Mouse (Mus musculus): ENCODE measurements around the gene Arfgap3. TPM values are rescaled to one million over a fixed set of nuclear protein-coding genes. Genes with fewer than 3 reads are reported as not detected.
"Not testable (repeated sequence)": the region's sequence is repeated elsewhere in the genome, so short reads cannot be mapped to it uniquely, and the experiment has no call there.

Arfgap3 gene
- polyA plus RNA-seq, 1 experiment = 21.4 TPM

GRCm38 (mm10) chr15:83375136-83375535, 25.1 kb upstream of the Arfgap3 start:
- H3K27me3 ChIP-seq (replicated peaks; ENCODE audit: control insufficient read depth, insufficient read depth, low read length) = no peaks in the 10 kb centered on the region
- WGBS = 65% methylated on average over 4 of the region's 4 CpGs
- no peaks in the 10 kb centered on the region for H3K4me1 ChIP-seq (ENCODE audit: control insufficient read depth, insufficient read depth, low read length)
- DNase-seq = peak; percentile 69
- no peak overlapping the region for H3K4me3 ChIP-seq (ENCODE audit: insufficient read depth, low read depth, low read length)
- no peak overlapping the region for H3K27ac ChIP-seq (ENCODE audit: insufficient read depth, low read depth, low read length)
- TF ChIP-seq CTCF (conservative IDR thresholded peaks at IDR 0.05; ENCODE audit: insufficient read depth, insufficient read length, low read depth, low read length) (peak; percentile 66), POLR2A (IDR thresholded peaks at IDR 0.05; ENCODE audit: low read depth, low read length) (no peak)
- H3K36me3 ChIP-seq (ENCODE audit: control insufficient read depth, insufficient read depth, low read length) = peaks cover 1% of the 10 kb centered on the region; the same call in 1 of the 2 replicates

DNA sequence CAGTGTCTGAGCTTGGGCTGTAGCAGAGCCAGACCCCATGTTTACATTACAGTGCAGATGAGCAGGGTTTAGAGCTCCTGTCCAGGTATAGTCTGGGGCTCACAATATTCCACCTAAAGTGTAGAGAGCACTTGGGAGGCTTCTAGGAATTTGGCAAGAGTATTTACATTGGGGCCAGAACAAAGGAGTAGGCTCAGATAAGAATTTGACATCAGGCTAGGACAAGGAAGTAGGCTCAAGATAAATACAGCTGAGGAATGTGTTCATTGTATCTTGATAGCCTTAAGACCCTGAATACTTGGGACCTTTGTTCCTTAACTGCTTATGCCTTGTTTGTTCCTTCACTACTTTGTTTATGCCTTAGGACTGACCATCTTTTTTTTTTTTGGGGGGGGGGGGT, 24.0 kb upstream of the Arfgap3 start:
- no peak for DNase-seq
- TF ChIP-seq CTCF (conservative IDR thresholded peaks at IDR 0.05; ENCODE audit: insufficient read depth, insufficient read length, low read depth, low read length) = no peak

DNA sequence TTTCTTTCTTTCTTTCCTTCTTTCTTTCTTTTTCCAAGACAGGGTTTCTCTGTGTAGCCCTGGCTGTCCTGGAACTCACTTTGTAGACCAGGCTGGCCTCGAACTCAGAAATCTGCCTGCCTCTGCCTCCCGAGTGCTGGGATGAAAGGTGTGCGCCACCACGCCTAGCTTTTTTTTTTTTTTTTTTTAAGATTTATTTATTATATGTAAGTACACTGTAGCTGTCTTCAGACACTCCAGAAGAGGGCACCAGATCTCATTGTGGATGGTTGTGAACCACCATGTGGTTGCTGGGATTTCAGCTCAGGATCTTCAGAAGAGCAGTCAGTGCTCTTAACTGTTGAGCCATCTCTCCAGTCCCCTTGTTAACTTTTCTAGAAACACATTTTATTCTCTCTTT, 18.7 kb upstream of the Arfgap3 start:
- not testable (repeated sequence) for H3K36me3 ChIP-seq (ENCODE audit: control insufficient read depth, insufficient read depth, low read length); H3K4me3 ChIP-seq (ENCODE audit: insufficient read depth, low read depth, low read length); H3K27me3 ChIP-seq (replicated peaks; ENCODE audit: control insufficient read depth, insufficient read depth, low read length); H3K4me1 ChIP-seq (ENCODE audit: control insufficient read depth, insufficient read depth, low read length); H3K27ac ChIP-seq (ENCODE audit: insufficient read depth, low read depth, low read length)
- 88% methylated on average over 4 of the region's 4 CpGs for WGBS
- peak; percentile 18 for DNase-seq

More for the DNA sequence above, 24.0 kb upstream of the Arfgap3 start:
- H3K36me3 ChIP-seq (ENCODE audit: control insufficient read depth, insufficient read depth, low read length) = 0 out of 2 replicates have a peak, but pooled peaks cover 1% of the 10 kb centered on the region
- no peak overlapping the region for H3K4me3 ChIP-seq (ENCODE audit: insufficient read depth, low read depth, low read length)
- H3K27ac ChIP-seq (ENCODE audit: insufficient read depth, low read depth, low read length) = no peak overlapping the region
- no peaks in the 10 kb centered on the region for H3K4me1 ChIP-seq (ENCODE audit: control insufficient read depth, insufficient read depth, low read length)
- H3K27me3 ChIP-seq (replicated peaks; ENCODE audit: control insufficient read depth, insufficient read depth, low read length) = no peaks in the 10 kb centered on the region

GRCm38 (mm10) chr15:83368261-83368660, 18.2 kb upstream of the Arfgap3 start:
- TF ChIP-seq POLR2A (IDR thresholded peaks at IDR 0.05; ENCODE audit: low read depth, low read length) (no peak), CTCF (conservative IDR thresholded peaks at IDR 0.05; ENCODE audit: insufficient read depth, insufficient read length, low read depth, low read length) (no peak)
- Histone ChIP-seq H3K27ac (ENCODE audit: insufficient read depth, low read depth, low read length) (no peak overlapping the region), H3K27me3 (replicated peaks; ENCODE audit: control insufficient read depth, insufficient read depth, low read length) (no peaks in the 10 kb centered on the region), H3K36me3 (ENCODE audit: control insufficient read depth, insufficient read depth, low read length) (no peaks in the 10 kb centered on the region), H3K4me1 (ENCODE audit: control insufficient read depth, insufficient read depth, low read length) (no peaks in the 10 kb centered on the region; the same call in 1 of the 2 replicates), H3K4me3 (ENCODE audit: insufficient read depth, low read depth, low read length) (no peak overlapping the region)
- 52% methylated on average over 2 of the region's 2 CpGs for WGBS
- DNase-seq = peak; percentile 65

- H3K27ac ChIP-seq (ENCODE audit: insufficient read depth, low read depth, low read length) = no peak overlapping the region
- 19% methylated on average over 57 of the region's 58 CpGs for WGBS
- DNase-seq = peak; percentile 91
- no peaks in the 10 kb centered on the region for H3K27me3 ChIP-seq (replicated peaks; ENCODE audit: control insufficient read depth, insufficient read depth, low read length)
- no peaks in the 10 kb centered on the region; the same call in 1 of the 2 replicates for H3K4me1 ChIP-seq (ENCODE audit: control insufficient read depth, insufficient read depth, low read length)
- H3K36me3 ChIP-seq (ENCODE audit: control insufficient read depth, insufficient read depth, low read length) = no peaks in the 10 kb centered on the region
- TF ChIP-seq POLR2A (IDR thresholded peaks at IDR 0.05; ENCODE audit: low read depth, low read length) (no peak), CTCF (conservative IDR thresholded peaks at IDR 0.05; ENCODE audit: insufficient read depth, insufficient read length, low read depth, low read length) (no peak)
- peak overlapping the region; percentile 54 for H3K4me3 ChIP-seq (ENCODE audit: insufficient read depth, low read depth, low read length)
Observed at GRCm38 (mm10) chr15:83366933-83367552, 17.0 kb upstream of the Arfgap3 start.

GRCm38 (mm10) chr15:83365697-83366096, 15.7 kb upstream of the Arfgap3 start:
- no peak for DNase-seq
- no peak overlapping the region for H3K4me3 ChIP-seq (ENCODE audit: insufficient read depth, low read depth, low read length)

DNA sequence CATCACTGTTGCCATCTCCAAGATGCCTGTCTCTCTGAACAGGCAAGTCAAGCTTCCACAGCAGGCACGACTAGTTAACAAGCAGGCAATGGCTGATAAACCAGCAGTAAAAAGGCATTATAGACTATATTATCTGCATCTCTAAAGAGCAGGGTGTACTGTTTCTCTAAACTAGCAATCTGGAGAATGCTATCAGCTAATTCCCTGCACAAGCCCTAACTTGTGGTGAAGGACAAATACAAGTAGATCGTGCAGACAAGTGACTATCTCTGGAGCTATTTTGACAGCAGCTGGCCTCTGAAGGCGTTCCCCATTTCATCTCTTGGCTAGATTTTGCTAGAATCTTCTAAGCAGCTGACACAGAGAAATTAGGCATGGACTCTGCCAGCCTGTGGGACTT, 14.1 kb upstream of the Arfgap3 start:
- no peak for DNase-seq
- TF ChIP-seq CTCF (conservative IDR thresholded peaks at IDR 0.05; ENCODE audit: insufficient read depth, insufficient read length, low read depth, low read length) (no peak), POLR2A (IDR thresholded peaks at IDR 0.05; ENCODE audit: low read depth, low read length) (no peak)
- Histone ChIP-seq H3K27ac (ENCODE audit: insufficient read depth, low read depth, low read length) (no peak overlapping the region), H3K27me3 (replicated peaks; ENCODE audit: control insufficient read depth, insufficient read depth, low read length) (no peaks in the 10 kb centered on the region), H3K36me3 (ENCODE audit: control insufficient read depth, insufficient read depth, low read length) (no peaks in the 10 kb centered on the region), H3K4me1 (ENCODE audit: control insufficient read depth, insufficient read depth, low read length) (no peaks in the 10 kb centered on the region; the same call in 1 of the 2 replicates), H3K4me3 (ENCODE audit: insufficient read depth, low read depth, low read length) (no peak overlapping the region)
- 77% methylated on average over 3 of the region's 3 CpGs for WGBS

More at GRCm38 (mm10) chr15:83365697-83366096, 15.7 kb upstream of the Arfgap3 start:
- no peaks in the 10 kb centered on the region; the same call in 1 of the 2 replicates for H3K4me1 ChIP-seq (ENCODE audit: control insufficient read depth, insufficient read depth, low read length)
- H3K27ac ChIP-seq (ENCODE audit: insufficient read depth, low read depth, low read length) = no peak overlapping the region
- H3K36me3 ChIP-seq (ENCODE audit: control insufficient read depth, insufficient read depth, low read length) = no peaks in the 10 kb centered on the region
- H3K27me3 ChIP-seq (replicated peaks; ENCODE audit: control insufficient read depth, insufficient read depth, low read length) = no peaks in the 10 kb centered on the region
- TF ChIP-seq POLR2A (IDR thresholded peaks at IDR 0.05; ENCODE audit: low read depth, low read length) (no peak), CTCF (conservative IDR thresholded peaks at IDR 0.05; ENCODE audit: insufficient read depth, insufficient read length, low read depth, low read length) (peak; percentile 41; the same call in 1 of the 2 replicates)

DNA sequence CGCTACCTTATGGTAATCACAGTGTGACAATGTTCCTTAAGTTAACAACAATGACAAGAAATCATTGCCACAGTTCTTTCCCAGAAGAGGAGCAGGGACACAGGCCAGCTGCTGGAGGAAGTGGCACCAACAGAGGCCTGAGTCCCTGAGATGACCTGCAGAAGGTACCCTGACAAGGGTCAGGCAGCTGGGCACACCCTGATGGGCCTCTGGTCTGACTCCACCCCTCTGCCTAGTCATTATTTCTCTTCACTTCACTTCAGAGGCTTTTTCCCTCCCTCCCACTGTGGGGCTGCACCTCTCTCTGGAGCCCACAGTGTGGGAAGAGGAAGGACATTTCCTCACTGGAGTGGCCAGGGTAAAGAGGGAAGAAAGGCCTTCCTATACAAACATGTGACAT, 12.8 kb upstream of the Arfgap3 start:
- not testable (repeated sequence) for H3K4me3 ChIP-seq (ENCODE audit: insufficient read depth, low read depth, low read length); H3K36me3 ChIP-seq (ENCODE audit: control insufficient read depth, insufficient read depth, low read length); H3K4me1 ChIP-seq (ENCODE audit: control insufficient read depth, insufficient read depth, low read length); DNase-seq; H3K27me3 ChIP-seq (replicated peaks; ENCODE audit: control insufficient read depth, insufficient read depth, low read length); H3K27ac ChIP-seq (ENCODE audit: insufficient read depth, low read depth, low read length)
- WGBS = 92% methylated on average over 1 of the region's 1 CpGs

DNA sequence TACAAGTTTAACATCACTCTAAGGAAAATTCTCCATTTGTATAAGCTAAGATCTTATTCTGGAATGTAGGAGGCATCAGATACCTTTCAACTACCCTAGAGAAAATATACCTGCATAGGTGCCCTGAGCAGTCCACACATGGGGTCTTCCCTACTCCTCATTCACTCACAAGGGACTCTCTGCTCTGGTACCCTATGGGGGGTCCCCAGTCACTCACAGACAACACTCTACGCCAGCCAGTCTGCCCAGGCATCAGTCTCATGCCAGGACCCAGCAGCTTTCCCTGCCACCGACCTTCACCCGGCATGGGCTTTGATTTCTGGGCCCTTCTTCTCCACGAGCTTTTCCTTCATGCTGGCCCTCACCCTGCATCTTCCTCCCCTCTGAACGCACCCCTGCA, 10.9 kb upstream of the Arfgap3 start:
- 81% methylated on average over 5 of the region's 5 CpGs for WGBS
- DNase-seq; H3K36me3 ChIP-seq (ENCODE audit: control insufficient read depth, insufficient read depth, low read length); H3K4me3 ChIP-seq (ENCODE audit: insufficient read depth, low read depth, low read length); H3K27ac ChIP-seq (ENCODE audit: insufficient read depth, low read depth, low read length); H3K27me3 ChIP-seq (replicated peaks; ENCODE audit: control insufficient read depth, insufficient read depth, low read length); H3K4me1 ChIP-seq (ENCODE audit: control insufficient read depth, insufficient read depth, low read length): not testable (repeated sequence)

Data from kidney, adult 2 months (tissue).